Mouse (Mus musculus): Measurements from ENCODE around the gene Usp21.
"Not testable (repeated sequence)": the region's sequence is repeated elsewhere in the genome, so short reads cannot be mapped to it uniquely, and the experiment has no call there.

Usp21 gene

GRCm38 (mm10) chr1:171287136-171288081 is at the start of gene Usp21:
Gene Usp21 (minus strand): TSS chr1:171287991.
- peak; percentile 94 for DNase-seq

GRCm38 (mm10) chr1:171330216-171330560 is 42.4 kb upstream of the Usp21 start:
- DNase-seq: no peak

- DNase-seq: peak; percentile 79
These were observed 41.8 kb upstream of the Usp21 start for GRCm38 (mm10) chr1:171329433-171330215.

GRCm38 (mm10) chr1:171328839-171329432 is 41.1 kb upstream of the Usp21 start, which contains the start of gene Dedd:
Gene Dedd (plus strand): TSS chr1:171329145.
- DNase-seq: peak; percentile 92

- DNase-seq: no peak
These were observed 40.5 kb upstream of the Usp21 start for GRCm38 (mm10) chr1:171328244-171328643.

GRCm38 (mm10) chr1:171326588-171326987 is 38.8 kb upstream of the Usp21 start:
- DNase-seq: not testable (repeated sequence)

GRCm38 (mm10) chr1:171325571-171325970 is 37.8 kb upstream of the Usp21 start:
- no peak for DNase-seq

GRCm38 (mm10) chr1:171322012-171322411 is 34.2 kb upstream of the Usp21 start:
- no peak for DNase-seq

GRCm38 (mm10) chr1:171321415-171321814 is 33.6 kb upstream of the Usp21 start:
- DNase-seq: no peak

- DNase-seq: no peak
These were observed 32.4 kb upstream of the Usp21 start for GRCm38 (mm10) chr1:171320151-171320550.

- DNase-seq: no peak
These were observed 32.0 kb upstream of the Usp21 start for GRCm38 (mm10) chr1:171319748-171320147.

- no peak for DNase-seq
These were observed 21.5 kb upstream of the Usp21 start for GRCm38 (mm10) chr1:171309321-171309720.

GRCm38 (mm10) chr1:171306157-171306556 is 18.4 kb upstream of the Usp21 start:
- not testable (repeated sequence) for DNase-seq

GRCm38 (mm10) chr1:171298226-171298625 is 10.4 kb upstream of the Usp21 start:
- no peak for DNase-seq

GRCm38 (mm10) chr1:171295063-171295402 is 7.2 kb upstream of the Usp21 start:
- DNase-seq: no peak

- peak; percentile 65 for DNase-seq
These were observed 6.7 kb upstream of the Usp21 start, which contains the start of gene Ufc1 for GRCm38 (mm10) chr1:171294298-171295062. Gene Ufc1 (minus strand): TSS chr1:171295024.

- no peak for DNase-seq
These were observed 6.1 kb upstream of the Usp21 start for GRCm38 (mm10) chr1:171293906-171294297.

GRCm38 (mm10) chr1:171293351-171293750 is 5.6 kb upstream of the Usp21 start:
- no peak for DNase-seq

GRCm38 (mm10) chr1:171288328-171288727 is 537 bp upstream of the Usp21 start:
- no peak for DNase-seq

- no peak for DNase-seq
These were observed 1.3 kb downstream of the Usp21 start for GRCm38 (mm10) chr1:171286517-171286916.

GRCm38 (mm10) chr1:171285096-171285892 is 2.5 kb downstream of the Usp21 start:
- no peak for DNase-seq

- no peak for DNase-seq
These were observed 3.3 kb downstream of the Usp21 start for GRCm38 (mm10) chr1:171284491-171284890.

All from right cerebral cortex, postnatal 14 days (tissue).